Mouse (Mus musculus) left cerebral cortex, adult 18-20 months (tissue): ENCODE results near the gene Tsfm. TPM values are rescaled to one million over a fixed set of nuclear protein-coding genes. Genes with fewer than 3 reads are reported as not detected.

Source experiments
- DNase-seq, 2 experiments: peaks; one replicate each; pipeline ENCODE4 v3.0.0; 2021 to 2022; ENCODE audit warnings: low spot score in 2 of 2, mixed read lengths in 1 of 2
- microRNA-seq, 2 experiments: library from miRNA; unstranded; fragments of <30 nt; microRNA quantifications; one replicate each; pipeline ENCODE4 v1.2.0; 2021
- total RNA-seq, 2 experiments: library from RNA; stranded (reverse); gene quantifications; 2 replicates each; pipeline ENCODE4 v1.2.3; 2021

The Tsfm gene
- total RNA-seq, 2 experiments from 2014 or later: 26.6 to 30.1 TPM

GRCm38 (mm10) chr10:126963821-126964220, 66.8 kb downstream of the Tsfm start:
- DNase-seq: no peak

- no peak for DNase-seq
Measured at GRCm38 (mm10) chr10:126962966-126963330, 67.7 kb downstream of the Tsfm start.

GRCm38 (mm10) chr10:126962271-126962965, 68.2 kb downstream of the Tsfm start:
- DNase-seq: peak; percentile 46 to 58

- no peak for DNase-seq
Measured at GRCm38 (mm10) chr10:126961757-126962156, 68.9 kb downstream of the Tsfm start.

Small RNA genes lying within 50 kb of the gene (microRNA-seq; reads per million reads assigned to microRNA genes)
- gene Mir26a-2 (50.5 to 62.2 reads per million in 2 experiments), gene Mir546 (0 reads per million in 2 experiments)

Other genes starting within 250 kb of the Tsfm start
- gene Atp23, start 129.5 kb downstream of the Tsfm start, total RNA-seq: 10 to 100 TPM in 1 of 2 experiments, 1 to 10 TPM in 1; 8.9 to 11.6 TPM
- gene Ctdsp2, start 52.1 kb downstream of the Tsfm start, total RNA-seq: 10 to 100 TPM; 81.2 to 83.8 TPM
- gene Avil, start 30.1 kb downstream of the Tsfm start, total RNA-seq: under 1 TPM; 0.23 to 0.49 TPM
- gene Mettl1, start 10.6 kb upstream of the Tsfm start, total RNA-seq: 1 to 10 TPM; 9.4 to 10.0 TPM
- gene Eef1akmt3, start 10.7 kb upstream of the Tsfm start, total RNA-seq: under 1 TPM; 0.16 to 0.19 TPM
- gene Cyp27b1, start 17.4 kb upstream of the Tsfm start, total RNA-seq: under 1 TPM; 0.30 to 0.45 TPM
- 10 to 100 TPM; 20.0 to 23.1 TPM for gene March9, start 29.3 kb upstream of the Tsfm start, total RNA-seq
- 10 to 100 TPM; 67.9 to 71.8 TPM for gene Cdk4, start 32.7 kb upstream of the Tsfm start, total RNA-seq
- 10 to 100 TPM; 69.3 to 69.4 TPM for gene Tspan31, start 39.4 kb upstream of the Tsfm start, total RNA-seq
- gene Agap2, start 44.4 kb upstream of the Tsfm start, total RNA-seq: 100 to 1,000 TPM; 594 to 629 TPM
- gene Os9, start 90.3 kb upstream of the Tsfm start, total RNA-seq: 100 to 1,000 TPM; 116 to 118 TPM
- gene B4galnt1, start 134.4 kb upstream of the Tsfm start, total RNA-seq: 100 to 1,000 TPM; 119 to 130 TPM
- gene Slc26a10, start 149.8 kb upstream of the Tsfm start, total RNA-seq: 1 to 10 TPM; 4.3 to 4.6 TPM
- gene Arhgef25, start 159.2 kb upstream of the Tsfm start, total RNA-seq: 100 to 1,000 TPM; 163 to 215 TPM
- gene Dtx3, start 164.9 kb upstream of the Tsfm start, total RNA-seq: 100 to 1,000 TPM; 198 to 222 TPM
- 100 to 1,000 TPM; 116 to 121 TPM for gene Pip4k2c, start 180.7 kb upstream of the Tsfm start, total RNA-seq
- gene Kif5a, start 232.5 kb upstream of the Tsfm start, total RNA-seq: 1,000 to 10,000 TPM; 1,032 to 1,108 TPM
- 100 to 1,000 TPM; 260 TPM for gene Dctn2, start 235.5 kb upstream of the Tsfm start, total RNA-seq